28 mouse cellular contexts compared by ENCODE assay signal in the genomic region with DNA sequence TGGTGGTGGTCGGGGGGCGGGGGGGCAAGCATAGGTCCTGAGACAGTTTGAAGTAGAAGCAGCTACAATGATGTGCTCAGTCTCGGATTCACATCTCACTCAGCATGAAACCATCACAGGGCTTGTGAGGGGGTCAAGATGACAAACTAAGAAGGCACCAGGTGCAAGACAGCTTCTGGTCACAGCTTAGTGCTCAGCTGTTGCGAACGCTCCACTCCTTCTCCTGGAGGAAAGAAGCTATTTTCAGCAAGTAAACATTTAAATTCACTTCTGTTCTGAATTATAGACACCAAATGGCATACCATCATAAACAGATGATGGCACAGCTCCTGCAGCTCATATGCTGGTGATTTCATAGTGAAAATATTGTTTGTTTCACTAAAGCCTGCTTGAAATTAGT. TPM values are rescaled to one million over a fixed set of nuclear protein-coding genes. Genes with fewer than 3 reads are reported as not detected.
A peak's percentile ranks its signal among the peaks of the same experiment; 100 is the strongest.
DNase-seq lines count a peak whose midpoint lies in the region; ATAC-seq lines count a peak whose summit lies in the region.
"Had no signal": no experiment of that assay in that cellular context is flagged by ENCODE, and none has a peak within 500 bp of the region (broad histone marks: within the 10 kb centered on the region; RNA-seq: fewer than 3 reads in every experiment).

No protein-coding gene starts in this region.

- peak; percentile 35 for DNase-seq in layer of hippocampus, adult 11-12 months (ENCODE audit: low spot score)
- DNase-seq in layer of hippocampus, postnatal 25 days (ENCODE audit: extremely low spot score in 1 of 2, low spot score in 1 of 2) = no peak
- DNase-seq in lung, postnatal 14 days = no peak
- DNase-seq in embryonic facial prominence, embryonic 14.5 days (ENCODE audit: low spot score) = peak; percentile 81
- DNase-seq in telencephalon, adult 2 months (ENCODE audit: low read depth, low spot score) = peak; percentile 24
- no peak for DNase-seq in thymus, postnatal 4 days
- DNase-seq: adrenal gland, adult 8-10 months; B cell, adult 2 months; cerebellum, adult 2 months; gastrocnemius, postnatal 36 days; heart, adult 2 months; heart, postnatal 14 days; kidney, adult 18-20 months; kidney, postnatal 4 days; right cerebral cortex, adult 18-20 months; thymus, adult 18-20 months had no signal

- no peaks in the 10 kb centered on the region for H3K36me3 ChIP-seq in lung, embryonic 16.5 days (ENCODE audit: control insufficient read depth, insufficient read depth, low read length)
- H3K36me3 ChIP-seq in embryonic facial prominence, embryonic 14.5 days (ENCODE audit: control insufficient read depth, insufficient read depth, low read length) = no peaks in the 10 kb centered on the region
- H3K36me3 ChIP-seq: heart, embryonic 13.5 days; hindbrain, embryonic 13.5 days; midbrain, embryonic 10.5 days; stomach, embryonic 15.5 days had no signal

- peak; percentile 67 for ATAC-seq in lung, embryonic 16.5 days (ENCODE audit: low read depth)
- ATAC-seq in embryonic facial prominence, embryonic 14.5 days (ENCODE audit: low read depth) = peak; percentile 55; the same call in 1 of the 2 replicates
- ATAC-seq: forebrain, embryonic 13.5 days; inflammation-experienced regulatory T-cells, adult 6 months; midbrain, embryonic 16.5 days had no signal

- WGBS in lung, embryonic 16.5 days = 64% methylated on average over 5 of the region's 5 CpGs
- 57% methylated on average over 5 of the region's 5 CpGs for WGBS in embryonic facial prominence, embryonic 14.5 days

- H3K4me1 ChIP-seq in lung, embryonic 16.5 days (replicated peaks; ENCODE audit: control insufficient read depth, insufficient read depth, low read length) = peaks cover 8% of the 10 kb centered on the region
- peaks cover 24% of the 10 kb centered on the region for H3K4me1 ChIP-seq in embryonic facial prominence, embryonic 14.5 days (ENCODE audit: control insufficient read depth, insufficient read depth, low read length)
- H3K4me1 ChIP-seq: midbrain, embryonic 10.5 days; stomach, embryonic 15.5 days had no signal

- H3K9me3 ChIP-seq in lung, embryonic 16.5 days (ENCODE audit: control insufficient read depth, low read length) = no peaks in the 10 kb centered on the region
- no peaks in the 10 kb centered on the region for H3K9me3 ChIP-seq in embryonic facial prominence, embryonic 14.5 days (ENCODE audit: control insufficient read depth, low read length)
- H3K9me3 ChIP-seq: forebrain, embryonic 13.5 days; G1E; heart, embryonic 13.5 days; hindbrain, embryonic 13.5 days; midbrain, embryonic 10.5 days; stomach, embryonic 15.5 days had no signal

- H3K4me3 ChIP-seq in lung, embryonic 16.5 days (ENCODE audit: low read length) = no peak overlapping the region
- H3K4me3 ChIP-seq in embryonic facial prominence, embryonic 14.5 days (ENCODE audit: low read depth, low read length) = no peak overlapping the region
- H3K4me3 ChIP-seq: forebrain, embryonic 13.5 days; heart, adult 2 months; heart, embryonic 13.5 days; hindbrain, embryonic 13.5 days; midbrain, embryonic 10.5 days; stomach, embryonic 15.5 days had no signal

- H3K27me3 ChIP-seq in lung, embryonic 16.5 days (ENCODE audit: control insufficient read depth, insufficient read depth, low read depth, low read length) = no peaks in the 10 kb centered on the region
- no peaks in the 10 kb centered on the region for H3K27me3 ChIP-seq in embryonic facial prominence, embryonic 14.5 days (replicated peaks; ENCODE audit: control insufficient read depth, insufficient read depth, low read length)
- H3K27me3 ChIP-seq: CH12.LX; forebrain, embryonic 13.5 days; heart, embryonic 13.5 days; hindbrain, embryonic 13.5 days; stomach, embryonic 15.5 days had no signal

- H3K9ac ChIP-seq in lung, embryonic 16.5 days (ENCODE audit: low read length) = no peak overlapping the region
- no peak overlapping the region for H3K9ac ChIP-seq in embryonic facial prominence, embryonic 14.5 days (ENCODE audit: low read depth, low read length)
- H3K9ac ChIP-seq: forebrain, embryonic 13.5 days; heart, embryonic 13.5 days; hindbrain, embryonic 13.5 days; stomach, embryonic 15.5 days had no signal

- peak overlapping the region; percentile 59 for H3K27ac ChIP-seq in lung, embryonic 16.5 days (ENCODE audit: low read length)
- H3K27ac ChIP-seq in embryonic facial prominence, embryonic 14.5 days (replicated peaks; ENCODE audit: low read depth, low read length) = peak overlapping the region; percentile 84
- H3K27ac ChIP-seq: forebrain, embryonic 13.5 days; heart, adult 2 months; heart, embryonic 13.5 days; hindbrain, embryonic 13.5 days; midbrain, embryonic 10.5 days; stomach, embryonic 15.5 days had no signal

- H3K4me2 ChIP-seq in lung, embryonic 16.5 days (ENCODE audit: low read depth, low read length) = no peak overlapping the region
- no peak overlapping the region for H3K4me2 ChIP-seq in embryonic facial prominence, embryonic 14.5 days (ENCODE audit: low read depth, low read length)
- H3K4me2 ChIP-seq: forebrain, embryonic 13.5 days; heart, embryonic 13.5 days; hindbrain, embryonic 13.5 days; stomach, embryonic 15.5 days had no signal

RNA-seq across cellular contexts. Expression of gene Tes3-ps, which starts 7.7 kb away (rescaled TPM):
- 1 to 10 TPM in 1 of 2 experiments, under 1 TPM in 1; 0.85 to 1.9 TPM for total RNA-seq in layer of hippocampus, postnatal 25 days (2021)
- 1.2 and 1.9 TPM in 2 replicates for polyA plus RNA-seq in lung, embryonic 16.5 days (2015; fragmentation: Nextera tagmentation; extraction: Ambion mirVana)
- 0.81 and 0.97 TPM in 2 replicates for polyA plus RNA-seq in embryonic facial prominence, embryonic 14.5 days (2014; fragmentation: Nextera tagmentation; extraction: Ambion mirVana)

RNA-seq across cellular contexts. Expression of gene Ecm2, which starts 19.2 kb away (rescaled TPM):
- total RNA-seq in layer of hippocampus, postnatal 25 days (2021) = 1 to 10 TPM; 4.7 to 5.3 TPM
- polyA plus RNA-seq in lung, embryonic 16.5 days (2015; fragmentation: Nextera tagmentation; extraction: Ambion mirVana) = 1.9 and 2.3 TPM in 2 replicates
- polyA plus RNA-seq in embryonic facial prominence, embryonic 14.5 days (2014; fragmentation: Nextera tagmentation; extraction: Ambion mirVana) = 1.7 TPM in 2 replicates

RNA-seq across cellular contexts. Expression of gene Aspn, which starts 58.9 kb away (rescaled TPM):
- 1 to 10 TPM; 1.4 to 1.6 TPM for total RNA-seq in layer of hippocampus, postnatal 25 days (2021)
- polyA plus RNA-seq in lung, embryonic 16.5 days (2015; fragmentation: Nextera tagmentation; extraction: Ambion mirVana) = 49.3 and 51.7 TPM in 2 replicates
- polyA plus RNA-seq in embryonic facial prominence, embryonic 14.5 days (2014; fragmentation: Nextera tagmentation; extraction: Ambion mirVana) = 200 and 243 TPM in 2 replicates
- total RNA-seq: CH12.LX; common myeloid progenitor, adult 5-6 weeks; G1E had no signal
- polyA plus RNA-seq: G1E; liver, adult 2 months had no signal

Comparison
In these comparisons a context has a peak if more than half of its experiments do, and no peak if none do; other contexts are left out.
1. DNase-seq: peak in layer of hippocampus, adult 11-12 months (single experiment), embryonic facial prominence, embryonic 14.5 days (single experiment) and telencephalon, adult 2 months (single experiment); none in layer of hippocampus, postnatal 25 days (0 of 2), lung, postnatal 14 days (single experiment) and thymus, postnatal 4 days (single experiment).